Mouse (Mus musculus): ENCODE results near the gene Glis3. TPM values are rescaled to one million over a fixed set of nuclear protein-coding genes. Genes with fewer than 3 reads are reported as not detected.

The Glis3 gene
- total and polyA plus RNA-seq, 3 experiments: not detected

- H3K27ac ChIP-seq (ENCODE audit: control insufficient read depth, low read depth, low read length): no peak overlapping the region
- DNase-seq (ENCODE audit: low read depth, low spot score): no peak
- H3K36me3 ChIP-seq (ENCODE audit: control insufficient read depth in 1 of 2, insufficient read depth in 2 of 2, low read length in 2 of 2): no peaks in the 10 kb centered on the region
- no peaks in the 10 kb centered on the region for H3K9me3 ChIP-seq (replicated peaks; ENCODE audit: insufficient read depth, low read length)
- TF ChIP-seq RCOR1 (IDR thresholded peaks at IDR 0.05; ENCODE audit: low read depth, low read length) (no peak), E2F4 (IDR thresholded peaks at IDR 0.05; ENCODE audit: borderline replicate concordance, low read depth, low read length) (no peak), BHLHE40 (IDR thresholded peaks at IDR 0.05; ENCODE audit: borderline replicate concordance, low read depth, low read length) (no peak), ZC3H11A (IDR thresholded peaks at IDR 0.05; ENCODE audit: low read depth, low read length) (no peak), RAD21 (IDR thresholded peaks at IDR 0.05; ENCODE audit: low read depth, low read length) (no peak), TBP (IDR thresholded peaks at IDR 0.05; ENCODE audit: low read depth, low read length) (no peak), GATA1 (IDR thresholded peaks at IDR 0.05; ENCODE audit: low read depth, low read length) (no peak), NRF1 (IDR thresholded peaks at IDR 0.05; ENCODE audit: insufficient read depth, low read depth, low read length, poor library complexity, severe bottlenecking) (no peak), ZNF384 (IDR thresholded peaks at IDR 0.05; ENCODE audit: low read depth, low read length) (no peak), MYC (IDR thresholded peaks at IDR 0.05; ENCODE audit: low read depth, low read length) (no peak), ZMIZ1 (IDR thresholded peaks at IDR 0.05; ENCODE audit: low read depth, low read length) (no peak), SIN3A (IDR thresholded peaks at IDR 0.05; ENCODE audit: low read length) (no peak), KAT2A (conservative IDR thresholded peaks at IDR 0.05; ENCODE audit: low read depth, low read length) (no peak), USF2 (IDR thresholded peaks at IDR 0.05; ENCODE audit: borderline replicate concordance in 1 of 2, insufficient read depth in 1 of 2, low read depth in 1 of 2, low read length in 2 of 2) (no peak), MEF2A (IDR thresholded peaks at IDR 0.05; ENCODE audit: extremely low read depth, insufficient replicate concordance, low read depth, low read length, poor library complexity, severe bottlenecking) (no peak), MAFK (IDR thresholded peaks at IDR 0.05; ENCODE audit: borderline replicate concordance, low read depth, low read length) (no peak), TAL1 (IDR thresholded peaks at IDR 0.05; ENCODE audit: low read length) (no peak), ETS1 (IDR thresholded peaks at IDR 0.05; ENCODE audit: low read depth, low read length) (no peak)
- H3K27me3 ChIP-seq (ENCODE audit: control insufficient read depth in 1 of 2, insufficient read depth in 2 of 2, low read length in 2 of 2): no peaks in the 10 kb centered on the region
- H3K4me3 ChIP-seq (ENCODE audit: control insufficient read depth in 1 of 2, insufficient read depth in 1 of 2, low read depth in 2 of 2, low read length in 2 of 2): no peak overlapping the region
- no peak overlapping the region for H3K9ac ChIP-seq (ENCODE audit: control insufficient read depth, low read depth, low read length, poor library complexity, severe bottlenecking)
- no peaks in the 10 kb centered on the region for H3K4me1 ChIP-seq (ENCODE audit: control insufficient read depth in 1 of 2, insufficient read depth in 2 of 2, low read length in 2 of 2)
- no peaks in the 10 kb centered on the region for H3K79me2 ChIP-seq (ENCODE audit: control insufficient read depth, insufficient read depth, low read length, poor library complexity)
Measured at GRCm38 (mm10) chr19:28374524-28374923, 305.4 kb downstream of the Glis3 start.

DNA sequence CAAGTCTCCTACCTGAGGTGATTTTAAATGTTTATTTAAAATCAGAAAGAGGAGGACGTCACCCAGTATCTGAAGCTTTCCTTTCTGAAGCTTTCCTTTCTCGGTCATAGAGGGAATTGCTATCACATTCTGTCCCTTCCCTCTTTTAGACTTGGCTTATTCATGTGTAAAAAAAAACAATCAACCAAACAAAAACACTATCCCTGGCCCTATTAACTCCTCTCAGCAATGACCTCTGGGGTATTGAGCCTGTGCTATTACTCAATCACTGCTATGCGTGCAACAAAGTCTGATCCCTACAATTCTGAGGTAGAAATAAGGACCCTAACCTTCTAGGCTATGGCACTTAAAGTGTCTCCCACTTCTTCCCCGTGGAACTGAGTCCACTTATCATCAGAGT is 311.7 kb downstream of the Glis3 start:
- Histone ChIP-seq H3K4me3 (ENCODE audit: control insufficient read depth in 1 of 2, insufficient read depth in 1 of 2, low read depth in 2 of 2, low read length in 2 of 2) (no peak overlapping the region), H3K27me3 (ENCODE audit: control insufficient read depth in 1 of 2, insufficient read depth in 2 of 2, low read length in 2 of 2) (no peaks in the 10 kb centered on the region; a peak in 1 of 4 replicates), H3K9me3 (replicated peaks; ENCODE audit: insufficient read depth, low read length) (no peaks in the 10 kb centered on the region), H3K36me3 (ENCODE audit: control insufficient read depth in 1 of 2, insufficient read depth in 2 of 2, low read length in 2 of 2) (no peaks in the 10 kb centered on the region), H3K4me1 (ENCODE audit: control insufficient read depth in 1 of 2, insufficient read depth in 2 of 2, low read length in 2 of 2) (no peaks in the 10 kb centered on the region), H3K9ac (ENCODE audit: control insufficient read depth, low read depth, low read length, poor library complexity, severe bottlenecking) (no peak overlapping the region), H3K27ac (ENCODE audit: control insufficient read depth, low read depth, low read length) (no peak overlapping the region), H3K79me2 (ENCODE audit: control insufficient read depth, insufficient read depth, low read length, poor library complexity) (no peaks in the 10 kb centered on the region)
- DNase-seq (ENCODE audit: low read depth, low spot score): no peak
- TF ChIP-seq MAFK (IDR thresholded peaks at IDR 0.05; ENCODE audit: borderline replicate concordance, low read depth, low read length): no peak

Data from MEL (cell line).